Mouse (Mus musculus) embryonic facial prominence, embryonic 15.5 days (tissue): ENCODE measurements around the gene Pde4b. TPM values are rescaled to one million over a fixed set of nuclear protein-coding genes. Genes with fewer than 3 reads are reported as not detected.
A peak's percentile ranks its signal among the peaks of the same experiment; 100 is the strongest.

Source experiments
- ATAC-seq: fragments of 200-750 bp; cut with Nextera tagmentation; 2 replicates; pipeline ENCODE4 v1.8.0; 2017; ENCODE audit warnings: low read depth, moderate TSS enrichment; ENCODE audit not compliant: insufficient number of reproducible peaks, low FRiP score, low TSS enrichment
- H3K27ac ChIP-seq: fragments of 300-500 bp; sonication (generic); replicated peaks from 2 replicates; pipeline ENCODE4 v1.5.1; 2015; ENCODE audit warnings: mild to moderate bottlenecking, inconsistent platforms
- H3K27me3 ChIP-seq: fragments of 300-500 bp; sonication (generic); 2 replicates; pipeline ENCODE4 v1.6.1; 2015; ENCODE audit warnings: inconsistent platforms
- H3K36me3 ChIP-seq: fragments of 300-500 bp; sonication (generic); 2 replicates; pipeline ENCODE4 v1.6.1; 2015; ENCODE audit warnings: mild to moderate bottlenecking, inconsistent platforms
- H3K4me1 ChIP-seq: fragments of 300-500 bp; sonication (generic); 2 replicates; pipeline ENCODE4 v1.6.1; 2015; ENCODE audit warnings: inconsistent platforms
- H3K4me2 ChIP-seq: fragments of 300-500 bp; sonication (generic); replicated peaks from 2 replicates; pipeline ENCODE4 v1.6.1; 2015; ENCODE audit warnings: mild to moderate bottlenecking, inconsistent platforms
- H3K4me3 ChIP-seq: fragments of 300-500 bp; sonication (generic); replicated peaks from 2 replicates; pipeline ENCODE4 v1.5.1; 2015; ENCODE audit warnings: mild to moderate bottlenecking, inconsistent platforms
- H3K9ac ChIP-seq: fragments of 300-500 bp; sonication (generic); 2 replicates; pipeline ENCODE4 v1.6.1; 2015; ENCODE audit warnings: inconsistent platforms
- H3K9me3 ChIP-seq: fragments of 300-500 bp; sonication (generic); replicated peaks from 2 replicates; pipeline ENCODE4 v1.6.1; 2016; ENCODE audit warnings: inconsistent platforms
- WGBS: fragments of 180-500 bp; shearing (Covaris S2); methylation state at CpG from one replicate; pipeline ENCODE4 v1.1.7; 2015; 5-methylcytosine and 5-hydroxymethylcytosine counted together
- polyA plus RNA-seq: library from polyadenylated mRNA; unstranded; fragments of >200 nt; fragmentation: Nextera tagmentation; extraction: Ambion mirVana; gene quantifications from 2 replicates; pipeline ENCODE4 v1.2.1, GENCODE M21; 2015

Gene Pde4b
- polyA plus RNA-seq, 1 experiment from 2014 or later, result 17.1 TPM

DNA sequence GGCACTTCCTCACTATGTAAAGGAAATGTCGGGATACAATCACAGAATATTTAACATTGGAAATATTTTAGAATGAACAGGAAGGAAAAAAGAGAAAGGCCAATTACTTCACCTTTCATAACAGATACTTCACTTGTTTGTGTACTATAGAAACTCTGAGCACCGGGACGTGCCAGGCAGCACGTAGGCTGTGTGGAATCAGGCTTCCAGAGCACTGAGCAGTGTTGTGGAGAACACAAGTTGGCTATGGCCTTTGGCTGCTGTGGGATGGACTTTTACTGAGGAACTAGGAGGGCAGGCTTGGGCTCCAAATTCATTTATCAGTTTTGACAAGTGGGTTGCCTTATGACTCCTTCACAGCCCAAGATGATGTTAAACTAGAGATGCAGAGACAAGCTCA is 540.5 kb downstream of the Pde4b start:
- Histone ChIP-seq H3K9ac (no peak overlapping the region), H3K27me3 (no peaks in the 10 kb centered on the region), H3K9me3 (no peaks in the 10 kb centered on the region), H3K4me1 (no peaks in the 10 kb centered on the region; the same call in 1 of the 2 replicates), H3K4me3 (no peak overlapping the region), H3K36me3 (no peaks in the 10 kb centered on the region), H3K4me2 (no peak overlapping the region), H3K27ac (no peak overlapping the region)
- ATAC-seq, result no peak
- WGBS, result 84% methylated on average over 4 of the region's 4 CpGs

DNA sequence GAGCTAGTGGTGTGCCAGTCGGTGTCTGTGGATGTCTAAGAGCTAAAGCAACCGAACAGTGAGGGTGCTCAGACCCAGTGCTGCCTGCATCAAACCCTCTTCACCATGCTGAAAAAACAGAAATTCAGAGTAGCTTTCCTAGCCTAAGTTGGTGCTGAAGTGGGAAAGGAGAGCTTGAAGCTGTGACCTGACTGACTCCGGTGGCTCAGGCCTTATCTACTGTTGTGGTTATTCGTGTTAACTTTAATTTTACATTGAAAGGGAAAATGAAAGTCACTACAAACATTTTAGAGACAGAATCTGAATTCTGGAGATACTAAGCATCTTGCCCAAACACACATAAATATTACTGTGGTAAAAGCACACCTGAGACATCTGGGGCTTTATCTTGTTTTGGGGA is 542.3 kb downstream of the Pde4b start:
- Histone ChIP-seq H3K27me3 (no peaks in the 10 kb centered on the region), H3K4me3 (no peak overlapping the region), H3K9me3 (no peaks in the 10 kb centered on the region), H3K27ac (no peak overlapping the region), H3K4me2 (no peak overlapping the region), H3K4me1 (no peaks in the 10 kb centered on the region), H3K9ac (no peak overlapping the region), H3K36me3 (no peaks in the 10 kb centered on the region)
- WGBS, result 84% methylated on average over 4 of the region's 4 CpGs
- no peak for ATAC-seq

DNA sequence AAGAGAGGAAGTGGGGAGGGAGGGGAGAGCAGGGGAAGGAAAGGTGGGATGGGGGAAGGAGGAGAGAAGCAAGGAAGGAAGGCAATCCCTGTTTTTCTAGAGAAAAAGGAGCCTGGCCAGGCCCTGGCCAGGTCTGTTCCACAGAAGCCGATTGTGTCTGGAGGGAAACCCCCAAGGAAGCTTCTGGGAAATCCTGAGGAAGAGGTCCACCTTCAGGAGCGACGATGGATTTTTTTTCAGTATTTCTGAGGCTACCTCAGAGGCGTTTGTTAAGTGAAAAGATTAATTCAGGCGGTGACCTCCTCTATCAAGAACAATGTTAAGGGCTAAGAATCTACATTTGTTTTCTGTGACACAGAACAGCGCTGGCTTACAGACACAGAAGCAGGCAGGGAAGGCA is 542.9 kb downstream of the Pde4b start:
- H3K9ac ChIP-seq, result no peak overlapping the region
- no peaks in the 10 kb centered on the region for H3K27me3 ChIP-seq
- H3K9me3 ChIP-seq, result no peaks in the 10 kb centered on the region
- H3K4me3 ChIP-seq, result no peak overlapping the region
- no peaks in the 10 kb centered on the region for H3K36me3 ChIP-seq
- no peaks in the 10 kb centered on the region; the same call in 1 of the 2 replicates for H3K4me1 ChIP-seq
- H3K4me2 ChIP-seq, result no peak overlapping the region
- WGBS, result 54% methylated on average over 6 of the region's 6 CpGs
- no peak overlapping the region for H3K27ac ChIP-seq
- ATAC-seq, result no peak

DNA sequence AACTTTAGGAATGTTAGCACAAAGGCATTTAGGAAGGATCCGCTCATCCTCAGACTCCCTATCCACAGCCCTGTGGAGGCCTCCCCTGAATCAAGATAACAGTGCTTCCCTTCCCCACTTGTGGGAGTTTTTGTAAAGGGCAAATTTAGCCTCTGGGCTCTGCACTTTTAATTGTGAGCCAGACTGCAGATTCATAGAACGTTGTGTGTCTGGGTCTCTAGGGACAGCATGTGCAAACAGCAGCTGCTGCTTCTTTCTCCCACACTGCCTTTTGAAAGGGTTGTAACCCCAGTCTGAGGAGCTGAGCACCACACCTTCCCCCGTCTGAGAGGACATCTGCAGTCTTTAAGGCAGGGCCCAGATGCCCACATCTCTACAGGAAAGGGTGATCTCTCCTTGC is 544.3 kb downstream of the Pde4b start:
- no peaks in the 10 kb centered on the region for H3K36me3 ChIP-seq

DNA sequence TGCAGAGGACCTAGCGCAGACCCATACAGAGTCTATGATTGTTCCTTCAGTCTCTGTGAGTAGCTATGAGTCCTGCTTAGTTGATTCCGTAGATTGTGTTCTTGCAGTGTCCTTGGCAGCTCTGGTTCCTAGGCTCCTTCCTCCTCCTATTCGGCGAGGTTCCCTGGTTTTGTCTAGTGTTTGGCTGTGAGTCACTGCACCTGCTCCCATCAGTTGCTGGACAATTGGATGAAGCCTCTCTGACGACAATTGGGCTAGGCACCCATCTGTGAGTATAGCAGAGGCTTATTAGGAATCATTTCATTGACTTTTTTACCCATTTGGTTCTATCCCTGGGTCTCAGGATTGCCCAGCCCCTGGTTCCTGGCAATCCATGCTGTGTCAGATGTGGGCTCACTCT is 545.9 kb downstream of the Pde4b start:
- Histone ChIP-seq H3K4me1 (no peaks in the 10 kb centered on the region; the same call in 1 of the 2 replicates), H3K4me2 (no peak overlapping the region), H3K27ac (no peak overlapping the region), H3K27me3 (no peaks in the 10 kb centered on the region), H3K36me3 (no peaks in the 10 kb centered on the region), H3K4me3 (no peak overlapping the region), H3K9ac (no peak overlapping the region), H3K9me3 (no peaks in the 10 kb centered on the region)
- 85% methylated on average over 5 of the region's 5 CpGs for whole genome bisulfite sequencing
- no peak for ATAC-seq

More for the DNA sequence above, 544.3 kb downstream of the Pde4b start:
- 0 out of 2 replicates have a peak, but pooled peaks have one; percentile 15 for ATAC-seq
- Histone ChIP-seq H3K27me3 (no peaks in the 10 kb centered on the region), H3K9ac (no peak overlapping the region), H3K27ac (no peak overlapping the region), H3K4me3 (no peak overlapping the region), H3K9me3 (no peaks in the 10 kb centered on the region), H3K4me1 (no peaks in the 10 kb centered on the region; the same call in 1 of the 2 replicates), H3K4me2 (no peak overlapping the region)
- 40% methylated on average over 3 of the region's 3 CpGs for WGBS

DNA sequence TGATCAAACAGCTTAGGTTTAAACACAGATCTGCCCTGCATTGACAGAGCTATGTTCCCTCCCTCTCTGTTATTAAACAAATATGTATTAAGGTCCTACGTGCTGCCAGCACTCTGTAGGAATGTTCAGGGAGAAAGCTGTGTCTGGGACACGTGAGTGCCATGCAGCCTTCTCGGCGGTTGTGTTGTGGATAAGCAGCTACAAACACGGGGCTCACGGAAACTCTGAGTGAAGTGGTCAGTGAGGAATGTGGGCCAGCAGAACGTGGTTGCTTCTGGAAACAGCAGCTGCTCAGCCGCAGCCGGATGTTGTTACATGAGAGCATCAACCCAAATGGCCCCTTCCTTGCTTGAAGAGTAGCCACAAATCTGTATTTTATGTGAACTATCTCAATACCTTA is 547.9 kb downstream of the Pde4b start:
- no peaks in the 10 kb centered on the region for H3K9me3 ChIP-seq
- H3K4me2 ChIP-seq, result no peak overlapping the region
- no peak overlapping the region for H3K4me3 ChIP-seq
- no peaks in the 10 kb centered on the region for H3K27me3 ChIP-seq
- H3K27ac ChIP-seq, result no peak overlapping the region
- no peaks in the 10 kb centered on the region for H3K36me3 ChIP-seq
- peak; percentile 61; the same call in 1 of the 2 replicates for ATAC-seq
- no peak overlapping the region for H3K9ac ChIP-seq
- WGBS, result 16% methylated on average over 9 of the region's 9 CpGs
- H3K4me1 ChIP-seq, result no peaks in the 10 kb centered on the region; the same call in 1 of the 2 replicates

DNA sequence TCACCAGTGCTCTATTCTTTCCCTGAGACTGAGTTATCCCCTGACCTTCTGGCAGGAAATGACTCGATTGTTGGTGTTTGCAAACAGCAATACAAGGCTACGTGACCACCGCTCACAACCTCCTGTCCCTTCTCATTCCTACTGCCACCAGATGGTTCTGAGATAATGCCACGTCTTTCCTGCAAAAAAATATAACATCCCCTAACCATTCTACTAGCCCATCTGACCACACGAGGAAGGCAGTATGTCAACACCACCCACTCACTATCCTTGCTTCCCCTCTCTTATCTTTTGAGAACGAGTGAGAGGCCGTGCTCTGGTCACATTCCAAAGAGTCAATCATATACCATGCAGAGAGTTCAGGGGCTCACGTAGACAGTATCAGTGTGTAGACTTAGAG is 548.6 kb downstream of the Pde4b start:
- H3K9me3 ChIP-seq, result no peaks in the 10 kb centered on the region
- 70% methylated on average over 8 of the region's 8 CpGs for WGBS
- H3K27ac ChIP-seq, result no peak overlapping the region
- no peak overlapping the region for H3K9ac ChIP-seq
- ATAC-seq, result no peak
- H3K36me3 ChIP-seq, result no peaks in the 10 kb centered on the region
- no peaks in the 10 kb centered on the region; the same call in 1 of the 2 replicates for H3K4me1 ChIP-seq
- no peaks in the 10 kb centered on the region for H3K27me3 ChIP-seq
- no peak overlapping the region for H3K4me3 ChIP-seq
- H3K4me2 ChIP-seq, result no peak overlapping the region

DNA sequence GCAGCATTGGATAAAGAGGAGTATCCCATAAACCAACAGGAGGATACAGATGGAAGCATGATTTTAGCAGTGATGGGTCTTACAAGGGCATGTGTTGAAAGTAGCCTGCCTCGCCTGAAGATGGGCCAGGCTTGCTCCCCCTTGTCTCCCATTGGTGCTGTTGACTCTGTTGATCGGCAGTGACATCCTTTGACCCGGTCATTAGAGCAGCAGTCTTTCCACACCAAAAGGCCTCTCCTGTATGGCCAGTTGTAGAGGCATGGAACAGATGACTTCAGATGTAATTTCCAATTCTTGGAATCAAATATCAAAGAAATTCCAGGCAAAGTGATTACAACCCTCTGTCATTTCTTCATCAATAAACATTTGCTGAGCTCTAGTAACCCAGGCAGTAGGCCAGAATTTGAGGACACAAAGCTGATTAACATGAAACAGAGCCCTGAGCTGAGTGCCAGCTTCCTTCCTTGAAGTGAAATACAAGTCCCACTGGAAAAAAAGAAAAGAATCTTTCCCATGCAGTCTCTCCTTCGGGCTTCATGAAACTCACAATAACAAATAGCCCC is 550.1 kb downstream of the Pde4b start:
- WGBS, result 54% methylated on average over 4 of the region's 4 CpGs
- Histone ChIP-seq H3K27me3 (no peaks in the 10 kb centered on the region), H3K36me3 (no peaks in the 10 kb centered on the region), H3K4me2 (no peak overlapping the region), H3K9me3 (no peaks in the 10 kb centered on the region), H3K4me3 (no peak overlapping the region), H3K9ac (no peak overlapping the region), H3K27ac (no peak overlapping the region), H3K4me1 (no peaks in the 10 kb centered on the region; the same call in 1 of the 2 replicates)
- no peak for ATAC-seq

DNA sequence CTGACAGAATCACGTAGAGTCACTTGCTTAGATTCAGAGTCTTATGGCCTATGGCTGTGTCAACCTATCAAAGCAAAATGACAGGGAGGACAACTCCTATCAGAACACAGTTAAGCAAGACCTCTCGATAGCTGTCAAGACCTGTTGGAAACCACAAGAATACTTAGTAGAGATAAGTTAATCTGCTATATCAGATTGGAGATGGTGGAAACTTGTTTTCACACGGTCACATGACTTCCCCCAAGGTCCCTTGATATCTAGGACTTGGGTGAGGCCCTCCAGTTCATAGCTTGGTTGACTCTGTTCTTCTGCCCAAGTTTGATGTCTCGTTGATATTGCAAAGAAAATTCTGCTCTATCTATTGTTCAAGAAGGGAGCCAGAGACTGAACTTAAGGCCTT is 553.6 kb downstream of the Pde4b start:
- H3K9ac ChIP-seq, result no peak overlapping the region
- H3K9me3 ChIP-seq, result no peaks in the 10 kb centered on the region
- no peaks in the 10 kb centered on the region for H3K27me3 ChIP-seq
- no peak for ATAC-seq
- 79% methylated on average over 4 of the region's 4 CpGs for WGBS
- H3K4me2 ChIP-seq, result no peak overlapping the region
- H3K4me3 ChIP-seq, result no peak overlapping the region
- no peak overlapping the region for H3K27ac ChIP-seq
- H3K4me1 ChIP-seq, result no peaks in the 10 kb centered on the region
- H3K36me3 ChIP-seq, result no peaks in the 10 kb centered on the region

DNA sequence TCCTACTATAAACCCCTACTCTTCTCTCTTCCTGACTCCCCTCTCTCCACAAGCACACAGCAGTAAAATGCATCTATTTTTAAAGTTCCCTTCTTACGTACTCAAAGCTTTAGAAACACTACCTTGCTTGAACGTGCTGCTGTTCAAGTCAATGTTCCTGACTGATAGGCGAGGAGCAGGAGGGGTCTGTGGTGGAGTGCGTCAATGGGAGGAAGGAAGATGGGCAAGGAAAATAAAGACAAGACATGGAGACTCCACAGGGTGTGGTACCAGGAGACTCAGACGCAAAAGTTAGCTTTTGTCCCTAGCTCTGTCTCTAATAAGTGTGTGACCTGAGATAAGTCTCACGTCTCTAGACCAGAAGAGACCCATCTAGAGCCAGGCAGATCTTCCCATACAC is 556.7 kb downstream of the Pde4b start:
- Histone ChIP-seq H3K36me3 (no peaks in the 10 kb centered on the region), H3K4me2 (no peak overlapping the region), H3K27me3 (no peaks in the 10 kb centered on the region), H3K9ac (no peak overlapping the region), H3K27ac (no peak overlapping the region), H3K9me3 (no peaks in the 10 kb centered on the region), H3K4me1 (no peaks in the 10 kb centered on the region), H3K4me3 (no peak overlapping the region)
- ATAC-seq, result no peak
- WGBS, result 77% methylated on average over 6 of the region's 6 CpGs

DNA sequence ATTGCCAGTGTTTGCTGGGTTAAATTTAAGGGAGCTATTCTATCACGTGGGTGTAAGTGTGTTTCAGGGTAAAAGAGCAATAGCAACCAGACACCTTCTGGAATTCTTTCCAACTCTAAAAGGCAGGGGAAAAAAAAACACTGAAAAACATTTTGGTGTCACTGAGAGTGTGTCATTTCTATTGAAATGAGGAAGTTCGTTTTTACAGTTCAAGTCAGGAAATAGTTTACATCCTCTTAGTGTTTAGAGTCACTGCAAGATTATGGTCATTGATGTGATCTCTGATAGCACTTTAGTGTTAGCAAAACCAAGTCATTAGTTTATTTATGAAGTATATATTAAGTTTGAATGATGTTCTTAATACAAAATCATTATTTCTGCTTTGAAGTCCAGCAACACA is 559.7 kb downstream of the Pde4b start:
- Histone ChIP-seq H3K36me3 (no peaks in the 10 kb centered on the region), H3K4me2 (no peak overlapping the region), H3K27me3 (no peaks in the 10 kb centered on the region), H3K4me3 (no peak overlapping the region), H3K27ac (no peak overlapping the region), H3K4me1 (no peaks in the 10 kb centered on the region), H3K9me3 (no peaks in the 10 kb centered on the region), H3K9ac (no peak overlapping the region)
- no peak for ATAC-seq
- WGBS, result 49% methylated on average over 2 of the region's 2 CpGs

DNA sequence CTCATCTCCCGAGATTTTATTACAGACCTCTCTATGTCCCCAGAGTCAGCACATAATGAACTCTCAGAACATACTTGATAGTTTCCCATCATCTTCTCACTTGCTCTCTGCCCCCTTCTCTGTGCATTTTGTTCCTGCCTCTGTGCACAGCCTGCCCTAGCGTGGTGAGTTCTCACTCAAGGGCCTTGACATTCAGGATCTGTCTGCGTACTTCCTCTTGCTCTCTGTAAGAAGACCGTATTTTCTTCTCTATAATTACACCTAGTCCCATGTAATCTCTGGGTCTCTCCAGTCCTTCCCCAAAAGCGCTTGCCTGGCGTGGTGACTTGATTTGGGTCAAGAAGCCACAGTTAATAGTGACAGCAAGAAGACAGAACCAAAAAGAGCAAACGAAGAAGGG is 568.0 kb downstream of the Pde4b start:
- Histone ChIP-seq H3K4me2 (no peak overlapping the region), H3K36me3 (no peaks in the 10 kb centered on the region), H3K9me3 (no peaks in the 10 kb centered on the region), H3K4me1 (no peaks in the 10 kb centered on the region), H3K4me3 (no peak overlapping the region), H3K27me3 (no peaks in the 10 kb centered on the region), H3K9ac (no peak overlapping the region), H3K27ac (no peak overlapping the region)
- 82% methylated on average over 7 of the region's 7 CpGs for WGBS
- no peak for ATAC-seq
